Mouse (Mus musculus) testis, postnatal 14 days (tissue): ENCODE results near the gene Zc2hc1c.

ENCODE experiments used
- DNase-seq: peaks from one replicate; pipeline ENCODE4 v3.0.0; 2021; ENCODE audit warnings: low spot score

Zc2hc1c gene

GRCm38 (mm10) chr12:85339243-85339729 is 50.9 kb downstream of the Zc2hc1c start, which contains the start of gene Nek9:
Gene Nek9, minus strand, starts transcription at chr12:85339362.
- DNase-seq, result peak; percentile 92

DNA sequence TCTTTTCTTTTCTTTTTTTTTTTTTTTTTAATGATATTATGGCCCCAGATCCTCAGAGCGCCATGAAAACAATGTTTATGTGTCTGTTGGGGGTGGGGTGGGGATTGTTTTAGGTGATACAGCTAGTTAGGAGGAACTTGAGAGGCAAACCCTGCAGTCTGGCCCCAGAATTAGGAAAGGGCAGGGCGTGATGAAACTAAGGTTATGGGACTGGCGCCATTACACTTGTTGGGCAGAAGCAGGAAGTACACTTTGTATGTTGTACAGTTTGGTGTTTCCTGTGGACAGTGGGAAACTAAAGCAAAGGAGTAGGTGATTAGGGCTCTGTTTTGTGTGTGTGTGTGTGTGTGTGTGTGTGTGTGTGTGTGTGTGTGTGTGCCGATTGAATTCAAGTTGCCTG is 51.6 kb downstream of the Zc2hc1c start:
- DNase-seq, result no peak

- DNase-seq, result no peak
Measured at GRCm38 (mm10) chr12:85341131-85341530, 52.7 kb downstream of the Zc2hc1c start.

- no peak for DNase-seq
Measured at GRCm38 (mm10) chr12:85342310-85342709, 53.9 kb downstream of the Zc2hc1c start.

GRCm38 (mm10) chr12:85344252-85344651 is 55.9 kb downstream of the Zc2hc1c start:
- no peak for DNase-seq

DNA sequence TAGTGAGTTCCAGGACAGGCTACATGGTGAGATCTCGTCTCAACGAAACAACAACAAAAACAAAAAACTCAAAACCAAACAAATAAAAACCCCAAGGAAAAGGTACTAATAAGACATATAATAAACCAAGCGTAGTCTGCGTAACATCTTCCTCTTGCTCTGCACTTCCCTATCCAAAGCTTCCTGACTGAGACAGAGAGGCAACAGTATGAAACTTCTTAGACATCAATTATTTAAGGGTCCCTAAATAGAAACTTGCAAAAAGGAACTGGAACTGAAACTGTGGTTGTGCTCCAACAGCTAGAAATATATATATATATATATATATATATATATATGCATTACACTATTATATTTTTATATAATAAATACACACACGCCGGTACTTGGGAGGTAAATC is 57.2 kb downstream of the Zc2hc1c start:
- no peak for DNase-seq

DNA sequence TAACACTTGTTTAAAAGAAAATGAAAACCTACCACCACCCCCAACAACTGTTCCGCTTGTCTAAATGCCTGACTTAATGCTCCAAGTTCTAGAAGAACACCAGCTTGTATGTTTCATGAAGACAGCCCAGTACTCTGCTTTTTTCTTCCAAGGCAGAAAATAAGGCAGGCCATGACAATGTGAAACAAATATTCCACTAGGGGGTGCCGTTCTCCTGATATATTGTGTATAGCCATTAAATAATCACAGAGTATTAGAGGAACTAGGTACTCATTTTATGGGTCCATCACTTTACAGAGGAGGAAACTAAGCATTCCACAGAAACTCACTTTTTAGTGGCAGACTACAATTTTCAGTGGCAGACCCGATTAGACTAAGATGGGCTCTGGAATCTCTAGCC is 58.0 kb downstream of the Zc2hc1c start:
- DNase-seq, result no peak

GRCm38 (mm10) chr12:85347196-85347595 is 58.8 kb downstream of the Zc2hc1c start:
- DNase-seq, result no peak

- DNase-seq, result no peak
Measured at GRCm38 (mm10) chr12:85348338-85348737, 59.9 kb downstream of the Zc2hc1c start.
